Mouse (Mus musculus) embryonic fibroblast, embryonic 13.5 days (primary cell): ENCODE measurements around the gene Pax7. TPM values are rescaled to one million over a fixed set of nuclear protein-coding genes. Genes with fewer than 3 reads are reported as not detected.

Experiments used
- H3K27ac ChIP-seq: 2 replicates; pipeline ENCODE4 v1.5.1; 2012; ENCODE audit warnings: low read length, control low read depth, inconsistent platforms; ENCODE audit not compliant: insufficient read depth
- H3K4me1 ChIP-seq: 2 replicates; pipeline ENCODE4 v1.6.1; 2011; ENCODE audit warnings: low read length; ENCODE audit not compliant: control insufficient read depth, insufficient read depth
- H3K4me3 ChIP-seq: 2 replicates; pipeline ENCODE4 v1.5.1; 2011; ENCODE audit warnings: mild to moderate bottlenecking, control low read depth, low read length; ENCODE audit not compliant: insufficient read depth
- CTCF ChIP-seq: IDR thresholded peaks from 2 replicates; pipeline ENCODE4 v1.5.1; 2011; ENCODE audit warnings: mild to moderate bottlenecking, control low read depth, low read length, moderate library complexity, borderline replicate concordance; ENCODE audit not compliant: insufficient read depth
- POLR2A ChIP-seq: IDR thresholded peaks from 2 replicates; pipeline ENCODE4 v1.6.1; 2011; ENCODE audit warnings: low read depth, mild to moderate bottlenecking, control low read depth, low read length, moderate library complexity
- polyA plus RNA-seq: library from polyadenylated mRNA; stranded (reverse); fragments of >200 nt; gene quantifications from 2 replicates; pipeline ENCODE4 v1.2.4, GENCODE M21; 2011; ENCODE audit warnings: low read depth; ENCODE audit not compliant: missing spikeins, insufficient read length

The Pax7 gene
- polyA plus RNA-seq, 1 experiment: 0.51 TPM

- Histone ChIP-seq H3K4me3 (no peak overlapping the region), H3K27ac (no peak overlapping the region), H3K4me1 (no peaks in the 10 kb centered on the region)
- TF ChIP-seq POLR2A (no peak), CTCF (no peak)
These were observed 42.2 kb downstream of the Pax7 start for GRCm38 (mm10) chr4:139791168-139791567.

- TF ChIP-seq POLR2A (no peak), CTCF (no peak)
- Histone ChIP-seq H3K27ac (no peak overlapping the region), H3K4me1 (no peaks in the 10 kb centered on the region), H3K4me3 (no peak overlapping the region)
These were observed 43.6 kb downstream of the Pax7 start for GRCm38 (mm10) chr4:139789772-139790171.

- no peaks in the 10 kb centered on the region for H3K4me1 ChIP-seq
- H3K4me3 ChIP-seq: no peak overlapping the region
- TF ChIP-seq POLR2A (no peak), CTCF (no peak)
- H3K27ac ChIP-seq: no peak overlapping the region
These were observed 50.3 kb downstream of the Pax7 start for GRCm38 (mm10) chr4:139782926-139783467.

- TF ChIP-seq CTCF: no peak
- TF ChIP-seq POLR2A: no peak
- Histone ChIP-seq H3K4me3 (no peak overlapping the region), H3K27ac (no peak overlapping the region), H3K4me1 (no peaks in the 10 kb centered on the region)
These were observed 62.1 kb downstream of the Pax7 start for GRCm38 (mm10) chr4:139771125-139771631.

GRCm38 (mm10) chr4:139767823-139768222 is 65.5 kb downstream of the Pax7 start:
- H3K4me1 ChIP-seq: no peaks in the 10 kb centered on the region
- TF ChIP-seq CTCF: no peak
- no peak for TF ChIP-seq POLR2A

GRCm38 (mm10) chr4:139767115-139767718 is 66.1 kb downstream of the Pax7 start:
- TF ChIP-seq CTCF (no peak), POLR2A (no peak)
- Histone ChIP-seq H3K4me1 (no peaks in the 10 kb centered on the region), H3K4me3 (no peak overlapping the region), H3K27ac (no peak overlapping the region)

More at GRCm38 (mm10) chr4:139767823-139768222, 65.5 kb downstream of the Pax7 start:
- Histone ChIP-seq H3K4me3 (no peak overlapping the region), H3K27ac (no peak overlapping the region)

GRCm38 (mm10) chr4:139761911-139762310 is 71.4 kb downstream of the Pax7 start:
- no peaks in the 10 kb centered on the region for H3K4me1 ChIP-seq
- no peak overlapping the region for H3K4me3 ChIP-seq
- no peak overlapping the region for H3K27ac ChIP-seq
- no peak for TF ChIP-seq CTCF
- TF ChIP-seq POLR2A: no peak

GRCm38 (mm10) chr4:139760736-139761135 is 72.6 kb downstream of the Pax7 start:
- TF ChIP-seq POLR2A (no peak), CTCF (no peak)
- H3K4me1 ChIP-seq: no peaks in the 10 kb centered on the region
- H3K27ac ChIP-seq: no peak overlapping the region
- no peak overlapping the region for H3K4me3 ChIP-seq

GRCm38 (mm10) chr4:139758512-139759340 is 74.6 kb downstream of the Pax7 start:
- Histone ChIP-seq H3K4me3 (no peak overlapping the region), H3K27ac (no peak overlapping the region), H3K4me1 (no peaks in the 10 kb centered on the region)
- TF ChIP-seq POLR2A: no peak
- no peak for TF ChIP-seq CTCF

- no peak for TF ChIP-seq CTCF
- TF ChIP-seq POLR2A: no peak
- H3K4me3 ChIP-seq: no peak overlapping the region
- no peaks in the 10 kb centered on the region for H3K4me1 ChIP-seq
- no peak overlapping the region for H3K27ac ChIP-seq
These were observed 76.4 kb downstream of the Pax7 start for GRCm38 (mm10) chr4:139756931-139757330.
